Mouse (Mus musculus) adrenal gland, adult 18-20 months (tissue): ENCODE measurements around the gene Cryaa. TPM values are rescaled to one million over a fixed set of nuclear protein-coding genes. Genes with fewer than 3 reads are reported as not detected.

Source experiments
- DNase-seq, 2 experiments: peaks; one replicate each; pipeline ENCODE4 v3.0.0; 2021 to 2022; ENCODE audit warnings: low spot score in 2 of 2
- long read RNA-seq, 2 experiments: library from polyadenylated mRNA; stranded (forward); transcript quantifications; one replicate each; pipeline ENCODE4 v2.0.0; 2021
- total RNA-seq, 2 experiments: library from RNA; stranded (reverse); gene quantifications; 1 replicate in 1 of 2; 2 replicates in 1 of 2; pipeline ENCODE4 v1.2.3; 2021

The Cryaa gene
- not detected for total RNA-seq
- long read RNA-seq, experiment 1 = 0 reads
- long read RNA-seq, experiment 2 = 0 reads

DNA sequence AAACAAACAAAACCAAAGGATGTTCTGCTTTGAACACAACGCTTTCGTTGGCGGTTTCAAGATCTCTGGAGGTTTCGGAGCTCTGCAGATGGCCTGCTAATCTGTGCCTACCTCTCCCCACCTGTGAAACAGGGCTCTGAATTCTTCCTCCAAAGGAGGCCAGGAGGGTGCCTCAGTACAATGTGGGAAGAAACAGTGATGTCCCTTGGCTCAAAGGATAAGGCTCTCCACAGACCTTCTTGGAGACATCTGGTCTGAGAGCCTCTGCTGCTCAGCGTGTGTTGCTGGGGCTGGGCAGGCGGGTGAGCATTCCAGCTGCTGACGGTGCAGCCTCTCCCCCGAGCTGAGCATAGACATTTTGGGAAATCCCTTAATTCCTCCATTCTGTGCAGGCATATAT, at the start of gene Cryaa:
Cryaa (plus strand) TSS at position 301 of the 400 bp plus-strand sequence.
- DNase-seq = no peak

- no peak for DNase-seq
Measured at GRCm38 (mm10) chr17:31627961-31628360, 49.6 kb upstream of the Cryaa start.

DNA sequence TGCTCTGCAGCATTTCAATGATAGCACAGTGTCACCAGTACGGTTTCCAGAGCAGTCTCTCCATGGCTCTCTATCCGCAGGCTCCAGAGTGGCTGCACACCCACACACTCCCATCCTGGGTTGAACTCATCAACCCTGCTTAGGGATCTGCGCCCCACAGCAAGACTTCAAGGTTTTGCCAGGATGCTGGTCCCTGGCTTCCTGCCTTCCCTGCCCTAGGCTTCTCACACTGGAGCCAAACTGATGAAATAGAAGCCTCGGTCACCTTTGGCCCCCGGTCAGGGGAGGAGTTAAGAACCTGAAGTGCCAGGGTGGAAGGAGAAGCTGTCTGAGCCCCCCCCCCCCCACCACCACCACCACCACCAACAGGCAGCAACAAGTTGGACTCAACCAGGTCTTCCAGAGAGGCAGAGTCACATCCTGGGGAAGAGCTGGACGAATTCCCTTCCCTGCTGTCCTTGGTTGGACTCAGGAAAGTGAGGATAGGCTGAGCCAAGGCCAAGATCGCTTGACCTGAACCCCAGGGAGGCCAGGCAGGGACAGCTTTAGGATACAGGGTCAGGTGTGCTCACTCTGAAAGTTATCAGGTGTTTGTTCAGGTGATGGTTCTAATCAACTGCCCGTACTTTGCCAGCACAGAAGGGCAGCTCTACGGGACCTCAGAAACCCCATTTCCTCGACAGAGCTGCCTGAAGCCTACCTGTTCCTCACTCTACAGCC, 46.4 kb upstream of the Cryaa start:
- no peak for DNase-seq

GRCm38 (mm10) chr17:31633007-31633406, 44.6 kb upstream of the Cryaa start:
- no peak for DNase-seq

DNA sequence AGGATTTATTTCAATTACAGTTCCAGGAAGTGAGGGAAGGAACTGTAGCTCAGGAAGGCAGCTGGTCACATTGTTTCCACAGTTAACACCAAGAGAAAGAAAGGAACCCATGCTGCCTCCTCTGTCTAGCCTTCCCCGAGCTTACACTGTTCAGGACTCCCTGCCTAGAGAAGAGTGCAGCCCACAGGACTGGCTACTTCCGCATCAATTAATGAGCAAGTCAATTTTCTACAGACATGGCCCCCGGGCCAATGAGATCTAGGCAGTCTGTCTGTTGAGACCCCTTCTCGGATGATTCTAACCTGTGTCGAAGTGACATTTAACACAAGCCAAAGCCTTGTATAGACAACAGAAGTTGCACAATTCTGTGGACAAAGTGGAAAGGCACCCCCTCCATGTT, 42.7 kb upstream of the Cryaa start:
- no peak for DNase-seq

GRCm38 (mm10) chr17:31635781-31636180, 41.8 kb upstream of the Cryaa start:
- no peak for DNase-seq

- DNase-seq = no peak
Measured at GRCm38 (mm10) chr17:31636277-31636941, 41.2 kb upstream of the Cryaa start.

DNA sequence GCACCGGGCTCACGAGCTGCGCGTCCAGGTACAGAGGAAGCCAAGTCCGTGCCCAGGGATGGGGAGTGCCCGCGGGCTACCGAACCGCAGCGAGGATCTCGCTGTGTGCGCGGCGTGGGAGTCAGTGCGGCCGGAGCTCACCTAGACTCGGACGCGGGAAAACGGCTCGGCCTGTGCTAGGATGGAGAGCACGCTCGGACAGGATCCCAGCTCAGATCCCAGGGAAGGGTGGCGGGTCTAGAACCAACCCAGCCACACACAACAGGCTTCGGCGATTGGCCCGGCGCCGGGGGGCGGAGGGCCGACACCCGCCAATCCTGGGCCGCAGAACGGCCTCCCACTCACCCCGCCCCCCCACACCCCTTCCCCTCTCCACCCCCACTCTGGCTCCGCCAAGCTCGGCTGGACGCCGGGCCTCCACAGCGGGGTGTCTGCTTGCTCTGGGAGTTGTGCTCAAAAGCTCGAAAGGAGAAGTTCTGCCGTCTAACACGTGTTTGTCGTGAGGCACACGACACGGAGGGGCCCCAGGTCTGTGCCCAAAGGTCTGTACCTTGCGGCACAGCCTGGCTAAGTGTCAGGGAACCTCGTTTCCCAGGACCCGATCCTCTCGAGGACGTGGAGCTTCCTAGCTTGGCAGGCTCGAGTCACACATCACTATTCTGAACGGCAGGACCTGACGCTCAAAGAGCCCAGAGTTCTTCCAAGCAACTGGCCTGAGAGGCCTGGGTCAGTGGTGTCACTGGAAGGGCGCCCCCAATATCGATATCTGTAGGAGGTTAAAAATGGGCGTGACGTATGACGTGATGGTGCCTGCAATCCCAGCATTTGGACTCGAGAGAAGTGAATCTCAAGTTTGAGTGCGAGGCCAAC, 40.4 kb upstream of the Cryaa start, which contains the start of gene Cbs:
Cbs (minus strand) TSS at position 297 of the 870 bp plus-strand sequence.
- peak; percentile 70 to 72 for DNase-seq

DNA sequence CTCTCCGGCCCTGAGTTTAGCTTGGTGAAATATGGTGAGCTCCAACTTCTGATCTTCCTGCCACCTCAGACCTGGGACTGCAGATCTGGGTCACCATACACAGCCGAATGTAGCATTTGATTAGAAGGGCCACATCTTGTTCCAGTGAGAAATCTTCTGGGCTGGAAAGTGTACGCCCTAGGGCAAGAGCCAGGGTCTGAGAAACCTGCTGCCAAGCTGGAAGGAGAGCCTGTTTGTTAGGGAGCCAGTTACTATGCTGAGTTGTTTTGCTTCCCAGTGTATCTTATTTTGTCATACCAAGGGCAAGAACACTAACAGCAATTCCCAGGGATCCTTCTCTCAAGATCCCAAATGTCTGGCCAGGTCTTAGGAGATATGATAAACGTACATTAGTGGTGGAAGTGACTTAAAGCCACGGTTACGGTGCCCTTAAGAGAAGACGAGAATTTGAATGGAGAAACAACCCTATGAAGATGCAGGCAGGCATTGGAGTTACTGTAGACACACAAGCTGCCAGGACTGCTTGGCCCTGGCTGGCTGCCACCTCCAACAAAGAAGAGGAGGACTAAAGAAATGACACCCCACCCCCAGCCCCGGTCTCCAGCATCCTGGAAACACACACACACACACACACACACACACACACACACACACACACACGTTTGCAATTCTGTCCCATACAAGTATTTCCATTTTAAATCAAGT, 39.6 kb upstream of the Cryaa start:
- no peak for DNase-seq

DNA sequence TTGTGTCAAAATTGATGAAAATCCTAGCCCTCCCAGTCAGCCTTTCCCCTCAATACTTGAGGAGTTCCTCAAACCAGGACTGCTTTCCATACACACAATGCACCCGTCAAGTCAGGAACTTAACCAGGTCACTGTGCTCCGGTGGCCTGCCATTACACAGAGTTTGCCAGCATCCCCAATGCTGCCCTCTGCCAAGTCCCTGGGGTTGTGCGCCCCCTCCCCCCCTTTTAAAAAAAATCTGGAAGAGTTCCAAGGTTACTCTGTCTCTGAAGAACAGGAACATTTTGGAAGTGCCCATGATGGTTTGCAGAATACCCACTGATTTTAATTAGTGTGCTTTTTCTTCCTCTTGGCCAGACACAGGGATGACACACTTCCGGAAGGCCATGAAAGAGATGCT, 38.0 kb upstream of the Cryaa start:
- no peak for DNase-seq

GRCm38 (mm10) chr17:31642331-31642730, 35.3 kb upstream of the Cryaa start:
- DNase-seq = no peak

DNA sequence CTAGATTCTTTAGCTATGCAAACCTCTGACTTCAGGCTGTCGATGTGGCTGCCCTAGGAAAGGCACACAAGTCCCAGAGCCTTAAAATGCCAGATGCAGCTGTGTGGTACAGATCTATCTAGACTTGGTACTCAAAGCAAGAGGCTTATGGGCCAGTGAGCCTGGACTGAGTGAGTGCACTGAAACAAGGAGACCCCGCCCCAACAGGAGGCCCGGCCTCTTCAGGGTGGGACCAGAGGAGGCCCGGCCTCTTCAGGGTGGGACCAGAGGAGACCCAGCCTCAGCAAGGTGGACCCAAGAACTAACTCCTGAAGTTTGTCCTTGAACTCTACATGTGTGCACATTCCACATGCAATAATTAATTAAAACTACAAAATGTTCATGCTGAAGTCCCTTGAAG, 34.7 kb upstream of the Cryaa start:
- DNase-seq = no peak

GRCm38 (mm10) chr17:31646199-31647002, 31.2 kb upstream of the Cryaa start:
- DNase-seq = no peak

DNA sequence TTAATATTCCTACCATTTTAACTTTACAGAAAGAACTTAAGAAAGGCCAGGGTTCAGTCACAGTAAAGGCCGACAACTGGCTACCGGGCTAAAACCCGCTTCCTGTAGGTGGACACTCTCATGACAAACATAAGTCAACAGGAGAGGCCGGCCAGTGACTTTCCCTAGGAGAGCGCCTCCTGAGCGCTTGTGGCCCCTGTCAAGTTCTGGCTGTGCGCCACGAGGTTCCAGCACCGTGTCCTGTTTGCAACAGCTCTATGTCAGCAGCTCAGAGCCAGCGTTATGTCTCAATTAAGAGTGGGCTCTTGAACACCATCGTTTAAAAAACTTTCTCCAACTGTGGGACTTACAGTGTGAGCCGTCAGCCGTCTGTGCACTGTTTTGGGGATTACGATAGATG, 25.5 kb upstream of the Cryaa start:
- DNase-seq = no peak

DNA sequence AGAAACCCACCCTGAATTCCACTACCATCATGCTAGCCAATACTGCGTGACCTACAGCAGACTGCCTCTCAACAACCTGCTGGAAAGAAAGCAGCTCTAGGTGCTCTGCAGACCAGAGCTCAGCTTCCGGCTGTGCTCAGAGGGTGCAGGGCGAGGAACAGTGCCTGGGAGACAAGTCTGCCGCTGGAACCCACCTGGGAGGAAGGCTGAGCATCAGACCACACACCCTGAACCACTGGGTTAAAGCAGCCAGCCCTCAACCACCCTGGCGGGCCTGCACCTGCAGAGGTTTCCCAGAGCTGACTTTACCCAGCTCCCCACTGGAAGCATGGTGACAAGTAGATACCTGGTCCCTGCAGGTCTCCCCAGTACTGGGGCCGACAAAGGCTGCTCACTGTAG, 24.3 kb upstream of the Cryaa start:
- DNase-seq = no peak

DNA sequence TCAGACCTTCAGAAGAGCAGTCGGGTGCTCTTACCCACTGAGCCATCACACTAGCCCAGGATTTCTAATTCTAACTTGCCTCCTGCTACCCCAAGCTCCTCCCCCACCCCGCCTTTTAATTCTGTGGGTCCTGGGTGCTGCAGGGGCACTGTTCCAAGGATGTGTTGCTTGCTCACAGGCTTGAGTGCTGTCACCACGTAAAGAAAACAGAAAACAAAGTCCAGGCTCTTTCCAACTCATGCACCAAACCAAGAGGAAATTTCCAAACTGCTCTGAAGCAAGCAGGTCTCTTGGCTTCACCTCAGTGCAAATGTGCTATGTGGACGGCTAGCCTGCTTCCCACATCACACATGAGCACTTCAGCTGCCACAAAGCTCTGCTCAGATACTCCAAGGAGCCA, 22.2 kb upstream of the Cryaa start:
- no peak for DNase-seq

DNA sequence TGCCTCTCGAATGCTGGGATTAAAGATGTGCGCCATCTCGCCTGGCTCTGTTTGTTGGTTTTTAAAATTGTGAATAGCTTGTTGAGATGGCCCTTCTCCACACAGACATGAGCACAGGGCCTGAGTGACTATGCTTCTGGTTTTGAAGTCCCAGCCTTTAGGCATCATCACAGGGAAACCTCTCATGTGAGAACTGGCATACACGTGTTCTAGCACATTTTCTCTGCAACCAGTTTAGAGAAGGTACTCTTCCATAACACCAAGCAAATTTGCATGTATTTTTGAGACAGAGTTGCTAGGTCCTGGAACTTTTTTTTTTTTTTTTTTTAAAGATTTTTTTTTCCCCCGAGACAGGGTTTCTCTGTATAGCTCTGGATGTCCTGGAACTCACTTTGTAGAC, 20.9 kb upstream of the Cryaa start:
- no peak for DNase-seq

GRCm38 (mm10) chr17:31657141-31657983, 20.2 kb upstream of the Cryaa start:
- DNase-seq = no peak

- DNase-seq = no peak
Measured at GRCm38 (mm10) chr17:31658136-31658467, 19.5 kb upstream of the Cryaa start.
